Mouse (Mus musculus): ENCODE measurements around the gene Opn3. TPM values are rescaled to one million over a fixed set of nuclear protein-coding genes. Genes with fewer than 3 reads are reported as not detected.

Opn3 gene
- polyA plus RNA-seq (2014; fragmentation: Nextera tagmentation; extraction: Ambion mirVana) = 6.9 and 9.2 TPM in 2 replicates

DNA sequence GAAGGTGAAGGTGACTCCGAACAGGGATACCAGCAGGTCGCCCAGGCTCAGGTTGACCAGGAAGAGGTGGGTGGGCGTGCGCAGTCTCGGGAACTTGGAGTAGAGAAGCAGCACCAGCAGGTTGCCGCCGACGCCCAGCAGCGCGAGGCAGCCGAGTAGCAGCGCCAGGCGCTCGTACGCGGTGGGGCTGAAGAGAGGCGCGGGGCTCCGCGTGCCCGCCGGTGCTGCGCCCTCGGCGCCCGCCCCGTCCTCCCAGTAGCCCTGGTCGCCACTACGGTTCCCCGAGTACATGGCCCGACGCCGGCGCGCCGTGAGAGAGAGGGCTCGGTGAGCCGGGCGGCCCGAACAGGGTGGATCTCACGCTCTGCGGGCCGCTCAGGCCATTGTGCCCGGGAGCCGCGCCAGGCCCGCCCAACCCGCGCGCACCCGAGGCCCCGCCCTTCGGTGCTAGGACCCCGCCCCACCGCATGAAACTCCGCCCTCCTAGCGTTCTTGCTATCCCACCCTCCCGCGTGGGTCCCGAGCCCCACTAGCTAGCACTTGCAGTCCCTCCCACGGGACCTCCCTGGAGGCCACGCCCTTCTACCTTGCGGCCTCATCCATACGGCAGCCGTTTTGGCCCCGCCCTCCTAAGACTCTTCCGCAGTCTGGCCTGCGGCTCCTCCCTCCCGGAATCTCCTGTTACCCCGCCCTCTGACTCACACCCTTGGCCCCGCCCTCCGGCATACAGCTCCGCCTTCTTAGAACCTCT lies at the start of gene Opn3, which contains the start of gene Chml:
Opn3 (minus strand) TSS at position 531 of the 751 bp plus-strand sequence.
Chml (minus strand) TSS at position 656 of the 751 bp plus-strand sequence.
- peak within 1 kb of the TSS; percentile 72 for H3K4me3 ChIP-seq (ENCODE audit: low read depth, low read length)
- H3K4me1 ChIP-seq (ENCODE audit: control insufficient read depth, insufficient read depth, low read length) = peaks cover 6% of the 10 kb centered on the region
- H3K9me3 ChIP-seq (ENCODE audit: control insufficient read depth, low read length) = no peaks in the 10 kb centered on the region
- peak within 1 kb of the TSS; percentile 82 for H3K27ac ChIP-seq (ENCODE audit: low read depth, low read length)
- H3K36me3 ChIP-seq (ENCODE audit: control insufficient read depth, insufficient read depth, low read length) = no peaks in the 10 kb centered on the region
- peak within 1 kb of the TSS; percentile 66 for H3K9ac ChIP-seq (replicated peaks; ENCODE audit: low read depth, low read length)
- ATAC-seq (ENCODE audit: low read depth) = peak; percentile 97
- under 1% methylated on average over 68 of the region's 73 CpGs for WGBS
- H3K4me2 ChIP-seq (ENCODE audit: low read depth, low read length) = peak within 1 kb of the TSS; percentile 87
- no peaks in the 10 kb centered on the region for H3K27me3 ChIP-seq (ENCODE audit: control insufficient read depth, insufficient read depth, low read length)

DNA sequence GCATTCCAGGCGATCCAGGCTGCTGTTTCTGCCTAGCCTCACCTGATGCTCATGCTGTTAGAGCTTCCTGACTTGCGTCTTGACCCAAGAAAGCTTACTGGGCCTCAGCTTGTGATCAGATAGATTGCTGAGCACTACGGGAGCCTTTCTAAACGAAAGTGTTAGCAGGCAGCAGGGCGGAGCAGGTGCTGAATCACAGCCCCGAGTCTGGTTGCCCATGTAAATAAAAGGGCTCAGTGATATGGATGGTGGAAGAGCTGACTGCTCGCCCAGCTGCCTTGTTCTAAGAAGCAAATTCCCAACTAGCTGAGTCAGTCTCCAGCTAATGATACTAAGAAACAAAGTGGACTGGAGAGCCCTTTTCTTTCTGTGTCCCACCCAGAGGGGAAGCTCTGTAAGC lies 33.2 kb upstream of the Opn3 start:
- Histone ChIP-seq H3K27me3 (ENCODE audit: control insufficient read depth, insufficient read depth, low read length) (no peaks in the 10 kb centered on the region), H3K9ac (replicated peaks; ENCODE audit: low read depth, low read length) (no peak overlapping the region), H3K36me3 (ENCODE audit: control insufficient read depth, insufficient read depth, low read length) (no peaks in the 10 kb centered on the region), H3K9me3 (ENCODE audit: control insufficient read depth, low read length) (no peaks in the 10 kb centered on the region), H3K4me3 (ENCODE audit: low read depth, low read length) (no peak overlapping the region), H3K4me2 (ENCODE audit: low read depth, low read length) (no peak overlapping the region), H3K4me1 (ENCODE audit: control insufficient read depth, insufficient read depth, low read length) (no peaks in the 10 kb centered on the region), H3K27ac (ENCODE audit: low read depth, low read length) (no peak overlapping the region)
- WGBS = 37% methylated on average over 7 of the region's 7 CpGs
- no peak; the same call in 1 of the 2 replicates for ATAC-seq (ENCODE audit: low read depth)

DNA sequence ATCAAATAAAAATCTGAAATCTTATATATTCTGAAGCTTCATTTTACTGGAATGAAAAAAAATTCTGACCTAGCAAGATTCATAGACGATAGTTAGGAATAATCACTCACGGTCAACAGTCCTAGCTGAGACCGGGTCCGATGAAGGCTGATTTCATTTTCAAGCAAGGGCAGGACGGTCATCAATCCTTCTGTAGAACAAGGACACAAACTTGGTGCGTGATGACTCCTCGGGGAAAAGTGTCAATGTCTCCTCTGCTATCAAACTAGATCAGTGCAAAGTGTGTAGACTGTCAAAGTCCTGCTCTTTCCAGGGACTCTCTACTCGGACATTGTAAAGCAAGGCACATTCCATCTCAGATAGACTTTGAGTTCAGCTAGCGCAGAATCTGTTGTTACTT lies 24.3 kb upstream of the Opn3 start:
- Histone ChIP-seq H3K27ac (ENCODE audit: low read depth, low read length) (no peak overlapping the region), H3K9ac (replicated peaks; ENCODE audit: low read depth, low read length) (no peak overlapping the region), H3K4me1 (ENCODE audit: control insufficient read depth, insufficient read depth, low read length) (no peaks in the 10 kb centered on the region), H3K36me3 (ENCODE audit: control insufficient read depth, insufficient read depth, low read length) (no peaks in the 10 kb centered on the region), H3K4me3 (ENCODE audit: low read depth, low read length) (no peak overlapping the region), H3K4me2 (ENCODE audit: low read depth, low read length) (no peak overlapping the region), H3K27me3 (ENCODE audit: control insufficient read depth, insufficient read depth, low read length) (no peaks in the 10 kb centered on the region), H3K9me3 (ENCODE audit: control insufficient read depth, low read length) (no peaks in the 10 kb centered on the region)
- ATAC-seq (ENCODE audit: low read depth) = no peak
- 96% methylated on average over 9 of the region's 9 CpGs for WGBS

DNA sequence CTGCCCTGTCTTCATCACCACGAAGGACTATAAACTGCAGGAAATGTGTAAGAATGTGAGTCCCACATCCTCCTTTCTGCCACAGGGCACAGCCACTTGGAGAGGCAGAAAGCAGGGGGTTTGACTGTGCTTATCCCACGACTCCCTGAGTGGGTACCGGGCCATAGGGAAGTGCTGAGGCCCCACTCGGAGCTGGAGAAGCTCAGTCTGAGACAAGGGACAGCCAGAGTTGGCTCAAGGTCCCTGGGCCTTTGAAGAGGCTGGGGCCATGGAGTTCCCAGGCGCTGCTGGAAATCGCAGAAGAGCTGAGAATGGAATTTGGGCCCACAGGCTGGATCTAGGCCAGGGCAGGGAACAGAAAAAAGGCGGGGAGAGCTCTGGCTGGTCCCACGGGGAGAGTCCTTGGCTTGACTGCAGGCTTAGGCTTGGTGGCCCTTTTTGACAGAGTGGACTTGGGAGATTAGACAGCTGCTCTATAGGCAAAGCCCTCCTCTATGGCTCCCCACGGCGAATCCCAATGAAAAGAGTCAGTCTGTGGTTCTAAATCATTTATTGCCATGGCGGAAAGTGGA lies 19.8 kb upstream of the Opn3 start:
- H3K9ac ChIP-seq (replicated peaks; ENCODE audit: low read depth, low read length) = no peak overlapping the region
- no peak for ATAC-seq (ENCODE audit: low read depth)
- no peaks in the 10 kb centered on the region for H3K27me3 ChIP-seq (ENCODE audit: control insufficient read depth, insufficient read depth, low read length)
- WGBS = 83% methylated on average over 11 of the region's 11 CpGs
- H3K4me2 ChIP-seq (ENCODE audit: low read depth, low read length) = no peak overlapping the region
- H3K9me3 ChIP-seq (ENCODE audit: control insufficient read depth, low read length) = no peaks in the 10 kb centered on the region
- H3K4me3 ChIP-seq (ENCODE audit: low read depth, low read length) = no peak overlapping the region
- no peaks in the 10 kb centered on the region for H3K36me3 ChIP-seq (ENCODE audit: control insufficient read depth, insufficient read depth, low read length)
- no peak overlapping the region for H3K27ac ChIP-seq (ENCODE audit: low read depth, low read length)
- H3K4me1 ChIP-seq (ENCODE audit: control insufficient read depth, insufficient read depth, low read length) = no peaks in the 10 kb centered on the region

DNA sequence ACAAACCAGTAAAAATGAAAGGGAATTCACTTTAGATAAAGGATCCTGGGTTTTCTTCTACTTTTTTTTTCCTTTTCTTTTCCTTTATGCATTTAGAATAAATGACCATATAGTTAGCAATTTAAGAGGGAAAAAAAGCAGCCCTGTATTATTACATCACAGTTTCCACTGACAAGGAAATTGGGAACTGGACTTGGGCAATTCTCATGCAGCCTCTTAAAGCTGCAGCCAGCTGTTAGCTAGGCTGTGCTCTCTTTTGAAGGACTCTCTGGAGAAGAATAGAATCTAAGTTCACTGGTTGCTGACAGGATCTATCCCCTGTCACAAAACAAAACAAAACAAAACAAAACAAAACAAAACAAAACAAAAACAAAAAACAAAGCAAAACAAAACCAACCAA lies 15.4 kb upstream of the Opn3 start:
- no peaks in the 10 kb centered on the region for H3K9me3 ChIP-seq (ENCODE audit: control insufficient read depth, low read length)
- no peak overlapping the region for H3K4me2 ChIP-seq (ENCODE audit: low read depth, low read length)
- H3K27ac ChIP-seq (ENCODE audit: low read depth, low read length) = no peak overlapping the region
- no peak overlapping the region for H3K4me3 ChIP-seq (ENCODE audit: low read depth, low read length)
- H3K36me3 ChIP-seq (ENCODE audit: control insufficient read depth, insufficient read depth, low read length) = no peaks in the 10 kb centered on the region
- H3K4me1 ChIP-seq (ENCODE audit: control insufficient read depth, insufficient read depth, low read length) = no peaks in the 10 kb centered on the region
- H3K9ac ChIP-seq (replicated peaks; ENCODE audit: low read depth, low read length) = no peak overlapping the region
- ATAC-seq (ENCODE audit: low read depth) = no peak
- H3K27me3 ChIP-seq (ENCODE audit: control insufficient read depth, insufficient read depth, low read length) = no peaks in the 10 kb centered on the region

DNA sequence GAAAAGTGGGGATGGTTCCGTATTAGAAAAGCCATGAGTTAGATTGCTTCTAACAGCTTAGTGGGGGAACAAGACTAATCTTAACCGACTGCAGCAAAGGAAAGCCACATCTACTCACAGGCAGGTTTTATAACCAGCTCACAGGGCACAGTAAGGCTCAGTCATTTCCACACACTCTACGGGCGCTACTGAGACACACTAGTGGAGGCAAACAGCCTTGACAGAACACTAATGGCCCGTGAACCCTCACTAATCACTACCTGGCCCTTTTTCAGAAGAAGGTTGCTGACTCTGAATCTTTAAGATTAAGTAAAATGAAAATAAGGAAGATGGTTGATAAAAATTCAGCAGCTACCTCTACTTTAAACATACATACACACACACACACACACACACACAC lies 15.0 kb upstream of the Opn3 start:
- ATAC-seq (ENCODE audit: low read depth) = no peak
- no peak overlapping the region for H3K27ac ChIP-seq (ENCODE audit: low read depth, low read length)
- H3K36me3 ChIP-seq (ENCODE audit: control insufficient read depth, insufficient read depth, low read length) = no peaks in the 10 kb centered on the region
- no peak overlapping the region for H3K4me2 ChIP-seq (ENCODE audit: low read depth, low read length)
- H3K9ac ChIP-seq (replicated peaks; ENCODE audit: low read depth, low read length) = no peak overlapping the region
- H3K4me1 ChIP-seq (ENCODE audit: control insufficient read depth, insufficient read depth, low read length) = no peaks in the 10 kb centered on the region
- no peaks in the 10 kb centered on the region for H3K27me3 ChIP-seq (ENCODE audit: control insufficient read depth, insufficient read depth, low read length)
- WGBS = 58% methylated on average over 5 of the region's 5 CpGs
- H3K4me3 ChIP-seq (ENCODE audit: low read depth, low read length) = no peak overlapping the region
- no peaks in the 10 kb centered on the region for H3K9me3 ChIP-seq (ENCODE audit: control insufficient read depth, low read length)

DNA sequence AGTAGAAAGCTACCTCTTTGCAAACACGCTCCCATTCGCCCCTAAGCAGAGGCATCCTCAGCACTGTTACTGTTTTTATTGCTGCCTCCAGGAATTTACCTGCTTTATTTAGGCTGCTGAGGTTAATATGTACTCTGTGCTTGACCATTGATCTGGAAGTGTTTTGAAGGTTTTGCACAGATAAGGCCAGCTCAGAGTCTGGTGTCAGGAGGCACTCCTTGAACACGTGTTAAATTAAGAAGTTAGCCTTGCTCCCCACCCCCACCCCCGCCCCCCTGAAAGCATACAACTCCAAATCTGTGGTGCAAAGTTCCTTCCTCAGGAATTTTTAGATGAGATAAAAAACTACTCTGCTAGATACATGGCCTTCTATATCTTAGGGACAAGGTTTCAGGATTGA lies 8.6 kb upstream of the Opn3 start:
- H3K9ac ChIP-seq (replicated peaks; ENCODE audit: low read depth, low read length) = no peak overlapping the region
- H3K9me3 ChIP-seq (ENCODE audit: control insufficient read depth, low read length) = no peaks in the 10 kb centered on the region
- no peak for ATAC-seq (ENCODE audit: low read depth)
- no peak overlapping the region for H3K4me3 ChIP-seq (ENCODE audit: low read depth, low read length)
- H3K36me3 ChIP-seq (ENCODE audit: control insufficient read depth, insufficient read depth, low read length) = no peaks in the 10 kb centered on the region
- H3K4me2 ChIP-seq (ENCODE audit: low read depth, low read length) = no peak overlapping the region
- no peak overlapping the region for H3K27ac ChIP-seq (ENCODE audit: low read depth, low read length)
- no peaks in the 10 kb centered on the region for H3K4me1 ChIP-seq (ENCODE audit: control insufficient read depth, insufficient read depth, low read length)
- 80% methylated on average over 4 of the region's 4 CpGs for WGBS
- no peaks in the 10 kb centered on the region for H3K27me3 ChIP-seq (ENCODE audit: control insufficient read depth, insufficient read depth, low read length)

DNA sequence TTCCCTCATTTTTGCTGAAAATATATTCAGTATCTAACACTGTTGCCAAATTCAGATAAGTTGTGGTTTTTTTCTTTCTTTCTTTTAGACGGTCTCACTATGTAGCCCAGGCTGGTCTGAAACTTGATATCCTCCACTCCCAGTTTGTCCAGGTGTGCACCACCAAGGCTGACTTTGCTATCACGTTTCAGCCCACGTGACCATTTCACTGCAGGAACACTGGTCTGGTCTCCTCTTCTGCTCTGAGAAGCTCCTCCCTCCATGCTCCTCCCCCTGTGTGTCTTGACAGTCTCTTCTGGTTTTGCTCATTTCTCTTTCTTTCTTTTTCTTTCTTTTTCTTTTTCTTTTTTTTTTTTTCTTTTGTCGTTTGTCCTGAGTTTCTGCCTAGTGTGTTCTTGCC lies 7.2 kb upstream of the Opn3 start:
- no peak for ATAC-seq (ENCODE audit: low read depth)
- H3K4me2 ChIP-seq (ENCODE audit: low read depth, low read length) = no peak overlapping the region
- no peaks in the 10 kb centered on the region for H3K27me3 ChIP-seq (ENCODE audit: control insufficient read depth, insufficient read depth, low read length)
- H3K9ac ChIP-seq (replicated peaks; ENCODE audit: low read depth, low read length) = no peak overlapping the region
- no peaks in the 10 kb centered on the region for H3K36me3 ChIP-seq (ENCODE audit: control insufficient read depth, insufficient read depth, low read length)
- H3K4me3 ChIP-seq (ENCODE audit: low read depth, low read length) = no peak overlapping the region
- no peaks in the 10 kb centered on the region for H3K9me3 ChIP-seq (ENCODE audit: control insufficient read depth, low read length)
- WGBS = 37% methylated on average over 4 of the region's 4 CpGs
- no peak overlapping the region for H3K27ac ChIP-seq (ENCODE audit: low read depth, low read length)
- H3K4me1 ChIP-seq (ENCODE audit: control insufficient read depth, insufficient read depth, low read length) = no peaks in the 10 kb centered on the region

DNA sequence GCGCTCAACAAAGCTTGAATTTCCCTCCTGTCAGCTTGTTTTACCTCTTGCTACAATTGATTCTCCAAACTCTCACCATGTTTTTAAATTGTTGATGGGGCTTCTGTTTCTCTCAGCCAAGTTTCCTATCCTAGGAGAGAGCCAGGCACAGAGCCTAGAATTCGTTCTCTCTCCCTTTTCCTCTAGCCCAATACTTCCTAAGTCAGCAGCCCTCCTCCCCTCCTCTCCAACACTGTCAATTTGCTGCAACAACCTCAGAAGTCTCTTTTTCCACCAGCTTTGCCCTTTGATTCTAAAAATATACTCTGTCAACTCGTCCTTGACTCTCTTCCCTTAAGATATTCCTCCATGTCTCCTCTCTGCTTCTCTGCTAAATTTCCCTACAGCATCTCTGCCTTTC lies 6.8 kb upstream of the Opn3 start:
- no peaks in the 10 kb centered on the region for H3K9me3 ChIP-seq (ENCODE audit: control insufficient read depth, low read length)
- H3K36me3 ChIP-seq (ENCODE audit: control insufficient read depth, insufficient read depth, low read length) = no peaks in the 10 kb centered on the region
- no peaks in the 10 kb centered on the region for H3K27me3 ChIP-seq (ENCODE audit: control insufficient read depth, insufficient read depth, low read length)
- no peak overlapping the region for H3K4me3 ChIP-seq (ENCODE audit: low read depth, low read length)
- 72% methylated on average over 3 of the region's 3 CpGs for WGBS
- no peak overlapping the region for H3K9ac ChIP-seq (replicated peaks; ENCODE audit: low read depth, low read length)
- no peak overlapping the region for H3K27ac ChIP-seq (ENCODE audit: low read depth, low read length)
- no peak for ATAC-seq (ENCODE audit: low read depth)
- H3K4me2 ChIP-seq (ENCODE audit: low read depth, low read length) = no peak overlapping the region
- H3K4me1 ChIP-seq (ENCODE audit: control insufficient read depth, insufficient read depth, low read length) = no peaks in the 10 kb centered on the region
